In genomic region chr10:60834949-60835348, GRCm38 (mm10) we compare ENCODE assay signal across 9 mouse cellular contexts. TPM values are rescaled to one million over a fixed set of nuclear protein-coding genes. Genes with fewer than 3 reads are reported as not detected.
DNase-seq lines count a peak whose midpoint lies in the region; ATAC-seq and TF ChIP-seq lines count a peak whose summit lies in the region.
"Had no signal": no experiment of that assay in that cellular context is flagged by ENCODE, and none has a peak within 500 bp of the region (broad histone marks: within the 10 kb centered on the region; RNA-seq: fewer than 3 reads in every experiment).

No protein-coding gene starts in this region.

- no peak overlapping the region for H3K27ac ChIP-seq in hindbrain, embryonic 10.5 days
- H3K27ac ChIP-seq in hindbrain, embryonic 16.5 days (ENCODE audit: low read depth, low read length), result no peak overlapping the region
- H3K27ac ChIP-seq in CH12.LX (ENCODE audit: insufficient read depth, low read depth), result no peak overlapping the region
- H3K27ac ChIP-seq in stomach, postnatal 0 days (replicated peaks), result no peak overlapping the region
- H3K27ac ChIP-seq: limb, embryonic 15.5 days had no signal

- in situ Hi-C loops in CH12.LX (cut with MboI; ENCODE audit: low pct_ligation_motif_present, low pct_unique_long_range_greater_than_20kb, low sequenced_read_pairs), result no loop called here

- peak; percentile 57 for TF ChIP-seq RAD21 in CH12.LX (IDR thresholded peaks at IDR 0.05; ENCODE audit: low read depth, low read length)

- no peak for TF ChIP-seq POLR2A in CH12.LX (IDR thresholded peaks at IDR 0.05; ENCODE audit: low read depth, low read length)

- H3K27me3 ChIP-seq in hindbrain, embryonic 10.5 days (ENCODE audit: insufficient read depth, poor library complexity, severe bottlenecking), result peaks cover 78% of the 10 kb centered on the region
- H3K27me3 ChIP-seq in hindbrain, embryonic 16.5 days (replicated peaks; ENCODE audit: control insufficient read depth, insufficient read depth, low read length), result peaks cover 27% of the 10 kb centered on the region
- peaks cover 82% of the 10 kb centered on the region for H3K27me3 ChIP-seq in CH12.LX (replicated peaks)
- H3K27me3 ChIP-seq in stomach, postnatal 0 days (ENCODE audit: control insufficient read depth, insufficient read depth, low read length), result no peaks in the 10 kb centered on the region

- no peak overlapping the region for H3K4me2 ChIP-seq in hindbrain, embryonic 16.5 days (ENCODE audit: low read length)
- H3K4me2 ChIP-seq in CH12.LX (ENCODE audit: insufficient read depth, low read depth, poor library complexity, severe bottlenecking), result no peak overlapping the region
- no peak overlapping the region for H3K4me2 ChIP-seq in stomach, postnatal 0 days (replicated peaks; ENCODE audit: low read depth)
- H3K4me2 ChIP-seq: limb, embryonic 15.5 days had no signal

- DNase-seq in hindbrain, embryonic 10.5 days (ENCODE audit: low spot score), result peak; percentile 82
- DNase-seq in CH12.LX (ENCODE audit: extremely low read depth), result peak; percentile 27
- DNase-seq in c-Kit-negative CD71-positive TER-119-positive erythroid progenitor cells, embryonic 14.5 days (ENCODE audit: low read depth, low spot score), result peak; percentile 3
- peak; percentile 76 to 82 for DNase-seq in frontal cortex, postnatal 36 days (ENCODE audit: low spot score in 2 of 2)
- peak; percentile 61 to 83 for DNase-seq in layer of hippocampus, adult 18-20 months (ENCODE audit: low spot score in 2 of 2)
- peak; percentile 77 for DNase-seq in stomach, postnatal 0 days (ENCODE audit: low spot score)

- TF ChIP-seq EP300 in CH12.LX (IDR thresholded peaks at IDR 0.05; ENCODE audit: low read length), result no peak
- TF ChIP-seq EP300 in stomach, postnatal 0 days (optimal IDR thresholded peaks at IDR 0.05), result no peak

- peaks cover 30% of the 10 kb centered on the region for H3K4me1 ChIP-seq in hindbrain, embryonic 10.5 days (replicated peaks)
- H3K4me1 ChIP-seq in hindbrain, embryonic 16.5 days (ENCODE audit: control insufficient read depth, insufficient read depth, low read depth, low read length), result peaks cover 14% of the 10 kb centered on the region
- peaks cover 0 to 4% of the 10 kb centered on the region in 2 experiments; a peak in 2 of 4 replicates for H3K4me1 ChIP-seq in CH12.LX (ENCODE audit: control insufficient read depth in 1 of 2, insufficient read depth in 2 of 2)
- H3K4me1 ChIP-seq in stomach, postnatal 0 days (replicated peaks; ENCODE audit: control insufficient read depth, insufficient read depth), result no peaks in the 10 kb centered on the region

- dilution Hi-C loops in CH12.LX (cut with MboI; ENCODE audit: extremely low pct_ligation_motif_present, extremely low pct_unique_long_range_greater_than_20kb, low sequenced_read_pairs), result no loop called here

- no peak for ATAC-seq in hindbrain, embryonic 16.5 days
- ATAC-seq in megakaryocyte, adult 5-6 weeks (ENCODE audit: poor library complexity, severe bottlenecking), result peak; percentile 69
- no peak for ATAC-seq in stomach, postnatal 0 days (ENCODE audit: low FRiP score, low TSS enrichment)

- no peak overlapping the region for H3K4me3 ChIP-seq in hindbrain, embryonic 10.5 days
- no peak overlapping the region for H3K4me3 ChIP-seq in hindbrain, embryonic 16.5 days (ENCODE audit: low read length)
- no peak overlapping the region for H3K4me3 ChIP-seq in CH12.LX (replicated peaks in 1 of 3; ENCODE audit: low read depth in 2 of 3, low read length in 2 of 3, poor library complexity in 1 of 3)
- no peak overlapping the region for H3K4me3 ChIP-seq in stomach, postnatal 0 days (ENCODE audit: low read depth, low read length)
- H3K4me3 ChIP-seq: limb, embryonic 15.5 days had no signal

- peak; percentile 89 to 97 for TF ChIP-seq CTCF in CH12.LX (conservative IDR thresholded peaks at IDR 0.05 in 1 of 2, IDR thresholded peaks at IDR 0.05 in 1 of 2; ENCODE audit: low read depth in 2 of 2, low read length in 2 of 2)
- peak; percentile 94 for TF ChIP-seq CTCF in stomach, postnatal 0 days (IDR thresholded peaks at IDR 0.05; ENCODE audit: low read depth)

- no peak overlapping the region for H3K9ac ChIP-seq in hindbrain, embryonic 16.5 days (ENCODE audit: low read depth, low read length)
- H3K9ac ChIP-seq in CH12.LX (ENCODE audit: insufficient read depth, low read depth), result no peak overlapping the region
- H3K9ac ChIP-seq in stomach, postnatal 0 days (ENCODE audit: low read length), result no peak overlapping the region
- H3K9ac ChIP-seq: limb, embryonic 15.5 days had no signal

- H3K9me3 ChIP-seq in hindbrain, embryonic 10.5 days, result no peaks in the 10 kb centered on the region; the same call in 1 of the 2 replicates
- no peaks in the 10 kb centered on the region for H3K9me3 ChIP-seq in hindbrain, embryonic 16.5 days (ENCODE audit: control insufficient read depth, low read length)
- peaks cover 22% of the 10 kb centered on the region for H3K9me3 ChIP-seq in CH12.LX (replicated peaks; ENCODE audit: low read length)
- no peaks in the 10 kb centered on the region for H3K9me3 ChIP-seq in stomach, postnatal 0 days (ENCODE audit: control insufficient read depth, low read length)
- H3K9me3 ChIP-seq: limb, embryonic 15.5 days had no signal

- no peaks in the 10 kb centered on the region for H3K36me3 ChIP-seq in hindbrain, embryonic 10.5 days
- H3K36me3 ChIP-seq in hindbrain, embryonic 16.5 days (ENCODE audit: control insufficient read depth, insufficient read depth, low read length), result no peaks in the 10 kb centered on the region
- no peaks in the 10 kb centered on the region for H3K36me3 ChIP-seq in CH12.LX (replicated peaks in 1 of 2; ENCODE audit: control insufficient read depth in 1 of 2, insufficient read depth in 1 of 2, low read length in 1 of 2)
- H3K36me3 ChIP-seq in stomach, postnatal 0 days (ENCODE audit: control insufficient read depth, insufficient read depth, low read length), result no peaks in the 10 kb centered on the region
- H3K36me3 ChIP-seq: limb, embryonic 15.5 days had no signal

- H3K79me2 ChIP-seq in CH12.LX (replicated peaks; ENCODE audit: control insufficient read depth, extremely low read depth, insufficient read depth, poor library complexity, severe bottlenecking), result no peaks in the 10 kb centered on the region

- WGBS in hindbrain, embryonic 10.5 days, result 2% methylated on average over 13 of the region's 13 CpGs
- WGBS in hindbrain, embryonic 16.5 days, result 4% methylated on average over 13 of the region's 13 CpGs
- 4% methylated on average over 13 of the region's 13 CpGs for WGBS in stomach, postnatal 0 days

TF ChIP-seq in CH12.LX, 34 proteins besides CTCF, POLR2A, EP300 and RAD21:
- TF ChIP-seq SMC3 (IDR thresholded peaks at IDR 0.05; ENCODE audit: low read depth, low read length) (peak; percentile 83), ELF1 (IDR thresholded peaks at IDR 0.05; ENCODE audit: low read depth, low read length) (0 out of 2 replicates have a peak, but pooled peaks have one; percentile 11), ZC3H11A (IDR thresholded peaks at IDR 0.05; ENCODE audit: low read depth, low read length) (peak; percentile 14; the same call in 1 of the 2 replicates), ZMIZ1 (IDR thresholded peaks at IDR 0.05; ENCODE audit: low read depth, low read length) (no peak), MXI1 (IDR thresholded peaks at IDR 0.05; ENCODE audit: low read depth, low read length) (no peak)

RNA-seq across cellular contexts. Expression of gene Unc5b, which starts 3.6 kb away (rescaled TPM):
- polyA plus RNA-seq in hindbrain, embryonic 10.5 days (2016; fragmentation: Nextera tagmentation; extraction: Ambion mirVana), result 2.4 and 2.6 TPM in 2 replicates
- 2.6 and 3.1 TPM in 2 replicates for polyA plus RNA-seq in hindbrain, embryonic 16.5 days (2015; fragmentation: Nextera tagmentation; extraction: Ambion mirVana)
- total RNA-seq in CH12.LX (2012; rRNA removed) (0.21 and 0.29 TPM in 2 replicates), CH12.LX (2014; rRNA removed) (0.04 and 0.05 TPM in 2 replicates)
- polyA plus RNA-seq in CH12.LX (2012; ENCODE audit: insufficient read length, low read depth), result 0.05 and 0.06 TPM in 2 replicates
- total RNA-seq in layer of hippocampus, adult 18-20 months (2021), result 10 to 100 TPM; 15.0 to 15.6 TPM
- not detected in 2 replicates for total RNA-seq in megakaryocyte, adult 5-6 weeks (2015)
- total RNA-seq in megakaryocyte, adult 5-6 weeks (2017), result 0.07 and 0.08 TPM in 2 replicates
- polyA plus RNA-seq in stomach, postnatal 0 days (2015; fragmentation: Nextera tagmentation; extraction: Ambion mirVana), result 3.8 and 4.1 TPM in 2 replicates

Comparison
In these comparisons a context has a peak if more than half of its experiments do, and no peak if none do; other contexts are left out.
1. DNase-seq: peak in every context shown above with its lines; median percentile 82 in hindbrain, embryonic 10.5 days; 79 in frontal cortex, postnatal 36 days; 77 in stomach, postnatal 0 days; 72 in layer of hippocampus, adult 18-20 months; 27 in CH12.LX; 3 in c-Kit-negative CD71-positive TER-119-positive erythroid progenitor cells, embryonic 14.5 days.